Mouse (Mus musculus): ENCODE measurements around the gene 4921517D22Rik.

DNA sequence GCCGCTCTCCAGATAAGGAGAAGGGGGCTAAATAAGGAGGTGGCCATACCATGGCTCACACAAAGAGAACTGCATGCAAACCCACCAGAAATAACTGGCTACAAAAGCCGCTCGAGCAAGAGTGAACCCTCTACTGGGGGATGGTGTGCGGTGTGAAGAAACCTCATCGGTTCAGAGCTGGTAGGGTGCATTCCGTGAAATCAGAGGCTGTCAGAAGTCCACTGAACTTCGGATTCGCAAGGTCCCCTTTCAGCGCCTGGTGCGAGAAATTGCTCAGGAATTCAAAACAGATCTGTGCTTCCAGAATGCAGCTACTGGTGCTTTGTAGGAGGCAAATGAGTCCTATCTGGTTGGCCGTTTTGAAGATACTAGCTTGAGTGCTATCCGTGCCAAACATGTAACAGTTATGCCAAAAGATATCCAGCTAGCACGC, 5.6 kb downstream of the 4921517D22Rik start:
- TF ChIP-seq CTCF (IDR thresholded peaks at IDR 0.05; ENCODE audit: low read depth, low read length) = no peak
- no peak for TF ChIP-seq POLR2AphosphoS5 (IDR thresholded peaks at IDR 0.05; ENCODE audit: insufficient replicate concordance, low read depth, low read length)

Data from G1E (cell line).